Comparison of ENCODE assay signal across 8 mouse cellular contexts in genomic region chr13:60174953-60175352, GRCm38 (mm10). TPM values are rescaled to one million over a fixed set of nuclear protein-coding genes. Genes with fewer than 3 reads are reported as not detected.
DNase-seq lines count a peak whose midpoint lies in the region; ATAC-seq and TF ChIP-seq lines count a peak whose summit lies in the region.

No protein-coding gene starts in this region.

- peak overlapping the region; percentile 99 for H3K9ac ChIP-seq in kidney, embryonic 14.5 days (ENCODE audit: low read depth, low read length)
- peak overlapping the region; percentile 99 for H3K9ac ChIP-seq in embryonic facial prominence, embryonic 14.5 days (ENCODE audit: low read depth, low read length)
- H3K9ac ChIP-seq in kidney, postnatal 0 days (ENCODE audit: low read depth, low read length): peak overlapping the region; percentile 97
- H3K9ac ChIP-seq in neural tube, embryonic 14.5 days (replicated peaks; ENCODE audit: low read depth, low read length): peak overlapping the region; percentile 80; the same call in 1 of the 2 replicates

- no peak for ATAC-seq in kidney, embryonic 14.5 days (ENCODE audit: low FRiP score, low TSS enrichment)
- ATAC-seq in embryonic facial prominence, embryonic 14.5 days (ENCODE audit: low read depth): no peak
- no peak for ATAC-seq in kidney, postnatal 0 days (replicated peaks; ENCODE audit: low FRiP score, low read depth)
- no peak for ATAC-seq in neural tube, embryonic 14.5 days (ENCODE audit: low read depth)

- H3K27ac ChIP-seq in kidney, embryonic 14.5 days (ENCODE audit: low read depth, low read length): peak overlapping the region; percentile 99
- peak overlapping the region; percentile 100 for H3K27ac ChIP-seq in embryonic facial prominence, embryonic 14.5 days (replicated peaks; ENCODE audit: low read depth, low read length)
- peak overlapping the region; percentile 100 for H3K27ac ChIP-seq in kidney, postnatal 0 days
- no peak overlapping the region; the same call in 1 of the 2 replicates for H3K27ac ChIP-seq in neural tube, embryonic 14.5 days (ENCODE audit: low read depth, low read length)

- TF ChIP-seq CTCF in kidney, postnatal 0 days (IDR thresholded peaks at IDR 0.05; ENCODE audit: low read depth): peak; percentile 43

- DNase-seq in kidney, postnatal 14 days: no peak
- peak; percentile 38 for DNase-seq in embryonic facial prominence, embryonic 14.5 days (ENCODE audit: low spot score)
- DNase-seq in kidney, postnatal 0 days (ENCODE audit: low spot score): peak; percentile 74
- no peak for DNase-seq in spleen, postnatal 14 days (ENCODE audit: low spot score in 2 of 2)
- no peak for DNase-seq in cerebellum, postnatal 25 days
- no peak for DNase-seq in thymus, postnatal 25 days

- no peaks in the 10 kb centered on the region for H3K36me3 ChIP-seq in kidney, embryonic 14.5 days (ENCODE audit: control insufficient read depth, insufficient read depth, low read length)
- peaks cover 22% of the 10 kb centered on the region for H3K36me3 ChIP-seq in embryonic facial prominence, embryonic 14.5 days (ENCODE audit: control insufficient read depth, insufficient read depth, low read length)
- no peaks in the 10 kb centered on the region for H3K36me3 ChIP-seq in kidney, postnatal 0 days (ENCODE audit: insufficient read depth, low read length)
- no peaks in the 10 kb centered on the region for H3K36me3 ChIP-seq in neural tube, embryonic 14.5 days (ENCODE audit: control insufficient read depth, insufficient read depth, low read length)

- under 1% methylated on average over 7 of the region's 7 CpGs for WGBS in kidney, embryonic 14.5 days
- 2% methylated on average over 7 of the region's 7 CpGs for WGBS in embryonic facial prominence, embryonic 14.5 days
- 2% methylated on average over 7 of the region's 7 CpGs for WGBS in kidney, postnatal 0 days
- 0% methylated on average over 7 of the region's 7 CpGs for WGBS in neural tube, embryonic 14.5 days

- H3K27me3 ChIP-seq in kidney, embryonic 14.5 days (ENCODE audit: control insufficient read depth, insufficient read depth, low read length): no peaks in the 10 kb centered on the region
- no peaks in the 10 kb centered on the region for H3K27me3 ChIP-seq in embryonic facial prominence, embryonic 14.5 days (replicated peaks; ENCODE audit: control insufficient read depth, insufficient read depth, low read length)
- H3K27me3 ChIP-seq in kidney, postnatal 0 days (ENCODE audit: insufficient read depth, low read length): no peaks in the 10 kb centered on the region
- H3K27me3 ChIP-seq in neural tube, embryonic 14.5 days (ENCODE audit: control insufficient read depth, insufficient read depth, low read length): no peaks in the 10 kb centered on the region

- H3K4me1 ChIP-seq in kidney, embryonic 14.5 days (ENCODE audit: control insufficient read depth, insufficient read depth, low read length): peaks cover 22% of the 10 kb centered on the region
- H3K4me1 ChIP-seq in embryonic facial prominence, embryonic 14.5 days (ENCODE audit: control insufficient read depth, insufficient read depth, low read length): peaks cover 19% of the 10 kb centered on the region
- H3K4me1 ChIP-seq in kidney, postnatal 0 days (replicated peaks; ENCODE audit: insufficient read depth, low read length): peaks cover 8% of the 10 kb centered on the region; the same call in 1 of the 2 replicates
- peaks cover 13% of the 10 kb centered on the region; the same call in 1 of the 2 replicates for H3K4me1 ChIP-seq in neural tube, embryonic 14.5 days (ENCODE audit: control insufficient read depth, insufficient read depth, low read length)

- H3K4me3 ChIP-seq in kidney, embryonic 14.5 days (ENCODE audit: low read length): peak overlapping the region; percentile 82
- peak overlapping the region; percentile 96 for H3K4me3 ChIP-seq in embryonic facial prominence, embryonic 14.5 days (ENCODE audit: low read depth, low read length)
- peak overlapping the region; percentile 91 for H3K4me3 ChIP-seq in kidney, postnatal 0 days (replicated peaks; ENCODE audit: low read depth, low read length)
- H3K4me3 ChIP-seq in neural tube, embryonic 14.5 days (ENCODE audit: low read depth, low read length): peak overlapping the region; percentile 75

- no peaks in the 10 kb centered on the region for H3K9me3 ChIP-seq in kidney, embryonic 14.5 days (ENCODE audit: control insufficient read depth, low read length)
- H3K9me3 ChIP-seq in embryonic facial prominence, embryonic 14.5 days (ENCODE audit: control insufficient read depth, low read length): no peaks in the 10 kb centered on the region
- no peaks in the 10 kb centered on the region for H3K9me3 ChIP-seq in kidney, postnatal 0 days (replicated peaks; ENCODE audit: low read length)
- H3K9me3 ChIP-seq in neural tube, embryonic 14.5 days (ENCODE audit: control insufficient read depth, low read length): no peaks in the 10 kb centered on the region

- peak overlapping the region; percentile 72 for H3K4me2 ChIP-seq in kidney, embryonic 14.5 days (replicated peaks; ENCODE audit: low read depth, low read length)
- H3K4me2 ChIP-seq in embryonic facial prominence, embryonic 14.5 days (ENCODE audit: low read depth, low read length): peak overlapping the region; percentile 62
- peak overlapping the region; percentile 61 for H3K4me2 ChIP-seq in kidney, postnatal 0 days (ENCODE audit: low read length)
- H3K4me2 ChIP-seq in neural tube, embryonic 14.5 days (ENCODE audit: low read depth, low read length): peak overlapping the region; percentile 87

RNA-seq across cellular contexts. Expression of gene Gas1, which starts 2.2 kb away (rescaled TPM):
- 143 and 146 TPM in 2 replicates for polyA plus RNA-seq in kidney, embryonic 14.5 days (2014; fragmentation: Nextera tagmentation; extraction: Ambion mirVana)
- polyA plus RNA-seq in embryonic facial prominence, embryonic 14.5 days (2014; fragmentation: Nextera tagmentation; extraction: Ambion mirVana): 158 and 184 TPM in 2 replicates
- 84.7 and 116 TPM in 2 replicates for polyA plus RNA-seq in kidney, postnatal 0 days (2015; fragmentation: Nextera tagmentation; extraction: Ambion mirVana)
- polyA plus RNA-seq in neural tube, embryonic 14.5 days (2014; fragmentation: Nextera tagmentation; extraction: Ambion mirVana): 11.5 and 15.7 TPM in 2 replicates

Comparison
In these comparisons a context has a peak if more than half of its experiments do, and no peak if none do; other contexts are left out.
1. DNase-seq: peak in embryonic facial prominence, embryonic 14.5 days (single experiment) and kidney, postnatal 0 days (single experiment); none in kidney, postnatal 14 days (single experiment), spleen, postnatal 14 days (0 of 2), cerebellum, postnatal 25 days (0 of 2) and thymus, postnatal 25 days (single experiment).
2. Peak in every context shown above with its lines, with median percentiles within 50 percentile points of each other: H3K4me2 ChIP-seq, H3K4me3 ChIP-seq and H3K9ac ChIP-seq.